22 mouse cellular contexts compared by ENCODE assay signal in genomic region chr1:51935006-51935405, GRCm38 (mm10). TPM values are rescaled to one million over a fixed set of nuclear protein-coding genes. Genes with fewer than 3 reads are reported as not detected.
DNase-seq lines count a peak whose midpoint lies in the region; ATAC-seq and TF ChIP-seq lines count a peak whose summit lies in the region.
"Had no signal": no experiment of that assay in that cellular context is flagged by ENCODE, and none has a peak within 500 bp of the region (broad histone marks: within the 10 kb centered on the region; RNA-seq: fewer than 3 reads in every experiment).

No protein-coding gene starts in this region.

- no peaks in the 10 kb centered on the region for H3K36me3 ChIP-seq in intestine, embryonic 15.5 days
- no peaks in the 10 kb centered on the region for H3K36me3 ChIP-seq in intestine, postnatal 0 days (ENCODE audit: control insufficient read depth, insufficient read depth)
- no peaks in the 10 kb centered on the region for H3K36me3 ChIP-seq in liver, embryonic 11.5 days (ENCODE audit: control insufficient read depth, insufficient read depth, low read length)
- no peaks in the 10 kb centered on the region for H3K36me3 ChIP-seq in stomach, postnatal 0 days (ENCODE audit: control insufficient read depth, insufficient read depth, low read length)
- H3K36me3 ChIP-seq in hindbrain, embryonic 16.5 days (ENCODE audit: control insufficient read depth, insufficient read depth, low read length), result no peaks in the 10 kb centered on the region
- H3K36me3 ChIP-seq: hindbrain, embryonic 15.5 days; liver, embryonic 13.5 days; midbrain, embryonic 13.5 days; neural tube, embryonic 13.5 days had no signal

- H3K4me2 ChIP-seq in intestine, embryonic 15.5 days (replicated peaks), result no peak overlapping the region
- H3K4me2 ChIP-seq in intestine, postnatal 0 days (replicated peaks; ENCODE audit: low read depth), result no peak overlapping the region
- H3K4me2 ChIP-seq in liver, embryonic 11.5 days, result no peak overlapping the region
- no peak overlapping the region for H3K4me2 ChIP-seq in stomach, postnatal 0 days (replicated peaks; ENCODE audit: low read depth)
- H3K4me2 ChIP-seq in hindbrain, embryonic 16.5 days (ENCODE audit: low read length), result no peak overlapping the region
- H3K4me2 ChIP-seq: hindbrain, embryonic 15.5 days; liver, embryonic 13.5 days; midbrain, embryonic 13.5 days; neural tube, embryonic 13.5 days had no signal

- DNase-seq in adipocyte (ENCODE audit: low spot score), result peak; percentile 15
- DNase-seq in liver, embryonic 11.5 days (ENCODE audit: low spot score), result no peak
- DNase-seq in stomach, postnatal 0 days (ENCODE audit: low spot score), result no peak
- DNase-seq: adrenal gland, postnatal 25 days; cerebellum, adult 18-20 months; cerebellum, postnatal 25 days; embryo, embryonic 11 days; gastrocnemius, postnatal 25 days; kidney, adult 18-20 months; left cerebral cortex, postnatal 4 days; liver, embryonic 13.5 days; right cerebral cortex, adult 18-20 months had no signal

- H3K4me3 ChIP-seq in intestine, embryonic 15.5 days (replicated peaks), result no peak overlapping the region
- no peak overlapping the region for H3K4me3 ChIP-seq in intestine, postnatal 0 days (ENCODE audit: low read depth, low read length)
- H3K4me3 ChIP-seq in liver, embryonic 11.5 days (ENCODE audit: low read depth, low read length), result no peak overlapping the region
- H3K4me3 ChIP-seq in stomach, postnatal 0 days (ENCODE audit: low read depth, low read length), result no peak overlapping the region
- no peak overlapping the region for H3K4me3 ChIP-seq in hindbrain, embryonic 16.5 days (ENCODE audit: low read length)
- H3K4me3 ChIP-seq: hindbrain, embryonic 15.5 days; liver, embryonic 13.5 days; midbrain, embryonic 13.5 days; neural tube, embryonic 13.5 days had no signal

- H3K4me1 ChIP-seq in intestine, embryonic 15.5 days (replicated peaks), result 0 out of 2 replicates have a peak, but pooled peaks cover 3% of the 10 kb centered on the region
- no peaks in the 10 kb centered on the region for H3K4me1 ChIP-seq in intestine, postnatal 0 days (replicated peaks; ENCODE audit: control insufficient read depth, insufficient read depth, low read length)
- peaks cover 17% of the 10 kb centered on the region for H3K4me1 ChIP-seq in liver, embryonic 11.5 days (replicated peaks; ENCODE audit: control insufficient read depth, insufficient read depth, low read length)
- no peaks in the 10 kb centered on the region for H3K4me1 ChIP-seq in stomach, postnatal 0 days (replicated peaks; ENCODE audit: control insufficient read depth, insufficient read depth)
- H3K4me1 ChIP-seq in hindbrain, embryonic 16.5 days (ENCODE audit: control insufficient read depth, insufficient read depth, low read depth, low read length), result no peaks in the 10 kb centered on the region
- H3K4me1 ChIP-seq: hindbrain, embryonic 15.5 days; midbrain, embryonic 13.5 days; neural tube, embryonic 13.5 days had no signal

- WGBS in intestine, embryonic 15.5 days, result 43% methylated on average over 2 of the region's 2 CpGs
- WGBS in intestine, postnatal 0 days, result 41% methylated on average over 2 of the region's 2 CpGs
- 37% methylated on average over 2 of the region's 2 CpGs for WGBS in liver, embryonic 11.5 days
- 45% methylated on average over 2 of the region's 2 CpGs for WGBS in stomach, postnatal 0 days
- WGBS in hindbrain, embryonic 16.5 days, result 61% methylated on average over 2 of the region's 2 CpGs

- TF ChIP-seq CTCF in intestine, postnatal 0 days (IDR thresholded peaks at IDR 0.05; ENCODE audit: low read depth), result no peak
- no peak for TF ChIP-seq CTCF in stomach, postnatal 0 days (IDR thresholded peaks at IDR 0.05; ENCODE audit: low read depth)

- no peaks in the 10 kb centered on the region for H3K27me3 ChIP-seq in intestine, embryonic 15.5 days (replicated peaks)
- H3K27me3 ChIP-seq in intestine, postnatal 0 days (replicated peaks; ENCODE audit: control insufficient read depth, insufficient read depth, low read length), result no peaks in the 10 kb centered on the region
- no peaks in the 10 kb centered on the region for H3K27me3 ChIP-seq in liver, embryonic 11.5 days (replicated peaks; ENCODE audit: control insufficient read depth, insufficient read depth, low read length)
- H3K27me3 ChIP-seq in stomach, postnatal 0 days (ENCODE audit: control insufficient read depth, insufficient read depth, low read length), result no peaks in the 10 kb centered on the region
- no peaks in the 10 kb centered on the region for H3K27me3 ChIP-seq in hindbrain, embryonic 16.5 days (replicated peaks; ENCODE audit: control insufficient read depth, insufficient read depth, low read length)
- H3K27me3 ChIP-seq: hindbrain, embryonic 15.5 days; liver, embryonic 13.5 days; midbrain, embryonic 13.5 days; neural tube, embryonic 13.5 days; Patski had no signal

- H3K27ac ChIP-seq in intestine, embryonic 15.5 days, result 0 out of 2 replicates have a peak overlapping the region, but pooled peaks have one; percentile 28
- no peak overlapping the region for H3K27ac ChIP-seq in intestine, postnatal 0 days (ENCODE audit: low read depth, low read length)
- H3K27ac ChIP-seq in liver, embryonic 11.5 days (ENCODE audit: low read depth, low read length), result peak overlapping the region; percentile 48
- 0 out of 2 replicates have a peak overlapping the region, but pooled peaks have one; percentile 24 for H3K27ac ChIP-seq in stomach, postnatal 0 days (replicated peaks)
- H3K27ac ChIP-seq in hindbrain, embryonic 16.5 days (ENCODE audit: low read depth, low read length), result no peak overlapping the region
- H3K27ac ChIP-seq: hindbrain, embryonic 15.5 days; kidney, postnatal 0 days; liver, embryonic 13.5 days; midbrain, embryonic 13.5 days; neural tube, embryonic 13.5 days had no signal

- no peak overlapping the region for H3K9ac ChIP-seq in intestine, embryonic 15.5 days
- H3K9ac ChIP-seq in intestine, postnatal 0 days (ENCODE audit: low read depth, low read length), result no peak overlapping the region
- H3K9ac ChIP-seq in liver, embryonic 11.5 days (ENCODE audit: low read depth, low read length), result no peak overlapping the region
- H3K9ac ChIP-seq in stomach, postnatal 0 days (ENCODE audit: low read length), result no peak overlapping the region
- no peak overlapping the region for H3K9ac ChIP-seq in hindbrain, embryonic 16.5 days (ENCODE audit: low read depth, low read length)
- H3K9ac ChIP-seq: hindbrain, embryonic 15.5 days; liver, embryonic 13.5 days; midbrain, embryonic 13.5 days; neural tube, embryonic 13.5 days had no signal

- TF ChIP-seq EP300 in stomach, postnatal 0 days (optimal IDR thresholded peaks at IDR 0.05), result no peak

- ATAC-seq in intestine, embryonic 15.5 days, result no peak
- no peak for ATAC-seq in intestine, postnatal 0 days
- no peak; the same call in 1 of the 2 replicates for ATAC-seq in liver, embryonic 11.5 days (replicated peaks; ENCODE audit: low FRiP score)
- ATAC-seq in stomach, postnatal 0 days (ENCODE audit: low FRiP score, low TSS enrichment), result peak; percentile 45; the same call in 1 of the 2 replicates
- ATAC-seq in cerebellum, adult (ENCODE audit: insufficient number of reproducible peaks, low FRiP score, low TSS enrichment), result no peak
- ATAC-seq in hindbrain, embryonic 16.5 days, result no peak
- ATAC-seq: forebrain, embryonic 16.5 days; midbrain, embryonic 13.5 days; Patski had no signal

- no peaks in the 10 kb centered on the region for H3K9me3 ChIP-seq in intestine, embryonic 15.5 days
- H3K9me3 ChIP-seq in intestine, postnatal 0 days (ENCODE audit: control insufficient read depth), result no peaks in the 10 kb centered on the region
- no peaks in the 10 kb centered on the region for H3K9me3 ChIP-seq in liver, embryonic 11.5 days (ENCODE audit: control insufficient read depth, low read length)
- no peaks in the 10 kb centered on the region for H3K9me3 ChIP-seq in stomach, postnatal 0 days (ENCODE audit: control insufficient read depth, low read length)
- H3K9me3 ChIP-seq in hindbrain, embryonic 16.5 days (ENCODE audit: control insufficient read depth, low read length), result no peaks in the 10 kb centered on the region
- H3K9me3 ChIP-seq: hindbrain, embryonic 15.5 days; liver, embryonic 13.5 days; midbrain, embryonic 13.5 days; neural tube, embryonic 13.5 days had no signal

RNA-seq across cellular contexts. Expression of gene Myo1b, which starts 19.1 kb away (rescaled TPM):
- 45.8 and 54.0 TPM in 2 replicates for polyA plus RNA-seq in intestine, embryonic 15.5 days (2015; fragmentation: Nextera tagmentation; extraction: Ambion mirVana)
- 15.8 and 18.4 TPM in 2 replicates for polyA plus RNA-seq in intestine, postnatal 0 days (2015; fragmentation: Nextera tagmentation; extraction: Ambion mirVana)
- polyA plus RNA-seq in liver, embryonic 11.5 days (2014; fragmentation: Nextera tagmentation; extraction: Ambion mirVana), result 26.4 and 27.0 TPM in 2 replicates
- 31.7 and 38.3 TPM in 2 replicates for polyA plus RNA-seq in stomach, postnatal 0 days (2015; fragmentation: Nextera tagmentation; extraction: Ambion mirVana)
- polyA plus RNA-seq in hindbrain, embryonic 16.5 days (2015; fragmentation: Nextera tagmentation; extraction: Ambion mirVana), result 43.2 and 53.8 TPM in 2 replicates

RNA-seq across cellular contexts. Expression of gene Stat4, which starts 51.9 kb away (rescaled TPM):
- polyA plus RNA-seq in intestine, embryonic 15.5 days (2015; fragmentation: Nextera tagmentation; extraction: Ambion mirVana), result 1.2 and 1.7 TPM in 2 replicates
- polyA plus RNA-seq in intestine, postnatal 0 days (2015; fragmentation: Nextera tagmentation; extraction: Ambion mirVana), result 0.38 and 0.77 TPM in 2 replicates
- polyA plus RNA-seq in liver, embryonic 11.5 days (2014; fragmentation: Nextera tagmentation; extraction: Ambion mirVana), result 2.6 TPM in 2 replicates
- 0.46 and 0.51 TPM in 2 replicates for polyA plus RNA-seq in stomach, postnatal 0 days (2015; fragmentation: Nextera tagmentation; extraction: Ambion mirVana)
- polyA plus RNA-seq in hindbrain, embryonic 16.5 days (2015; fragmentation: Nextera tagmentation; extraction: Ambion mirVana), result 0.31 and 0.82 TPM in 2 replicates
- polyA plus RNA-seq: Patski had no signal

Comparison
In these comparisons a context has a peak if more than half of its experiments do, and no peak if none do; other contexts are left out.
1. H3K27ac ChIP-seq: peak in intestine, embryonic 15.5 days (single experiment), liver, embryonic 11.5 days (single experiment) and stomach, postnatal 0 days (single experiment); none in intestine, postnatal 0 days (single experiment) and hindbrain, embryonic 16.5 days (single experiment).